Mouse (Mus musculus): Measurements from ENCODE around the gene Agpat2.

The Agpat2 gene

GRCm38 (mm10) chr2:26625419-26625818 is 21.2 kb upstream of the Agpat2 start:
- no peak for DNase-seq

GRCm38 (mm10) chr2:26622984-26623383 is 18.8 kb upstream of the Agpat2 start:
- no peak for DNase-seq

GRCm38 (mm10) chr2:26621246-26621645 is 17.0 kb upstream of the Agpat2 start:
- no peak for DNase-seq

- DNase-seq, result no peak
Measured at GRCm38 (mm10) chr2:26617928-26618327, 13.7 kb upstream of the Agpat2 start.

GRCm38 (mm10) chr2:26617331-26617730 is 13.1 kb upstream of the Agpat2 start:
- no peak for DNase-seq

GRCm38 (mm10) chr2:26615459-26616124 is 11.4 kb upstream of the Agpat2 start:
- no peak for DNase-seq

- no peak for DNase-seq
Measured at GRCm38 (mm10) chr2:26614903-26615302, 10.7 kb upstream of the Agpat2 start.

GRCm38 (mm10) chr2:26611896-26612295 is 7.7 kb upstream of the Agpat2 start:
- no peak for DNase-seq

GRCm38 (mm10) chr2:26611054-26611453 is 6.8 kb upstream of the Agpat2 start:
- no peak for DNase-seq

- no peak for DNase-seq
Measured at GRCm38 (mm10) chr2:26610526-26610925, 6.3 kb upstream of the Agpat2 start.

GRCm38 (mm10) chr2:26609261-26609661 is 5.0 kb upstream of the Agpat2 start:
- DNase-seq, result no peak

GRCm38 (mm10) chr2:26608781-26609180 is 4.6 kb upstream of the Agpat2 start:
- DNase-seq, result no peak

- DNase-seq, result no peak
Measured at GRCm38 (mm10) chr2:26607056-26607910, 3.1 kb upstream of the Agpat2 start.

GRCm38 (mm10) chr2:26606579-26606978 is 2.4 kb upstream of the Agpat2 start:
- DNase-seq, result no peak

- no peak for DNase-seq
Measured at GRCm38 (mm10) chr2:26605331-26605730, 1.1 kb upstream of the Agpat2 start.

- DNase-seq, result no peak
Measured at GRCm38 (mm10) chr2:26603159-26603558, 1.1 kb downstream of the Agpat2 start.

- DNase-seq, result no peak
Measured at GRCm38 (mm10) chr2:26602631-26603030, 1.6 kb downstream of the Agpat2 start.

GRCm38 (mm10) chr2:26601595-26601994 is 2.6 kb downstream of the Agpat2 start:
- DNase-seq, result no peak

GRCm38 (mm10) chr2:26600664-26601063 is 3.6 kb downstream of the Agpat2 start:
- DNase-seq, result no peak

- no peak for DNase-seq
Measured at GRCm38 (mm10) chr2:26599965-26600364, 4.3 kb downstream of the Agpat2 start.

- no peak for DNase-seq
Measured at GRCm38 (mm10) chr2:26598462-26598861, 5.8 kb downstream of the Agpat2 start.

- DNase-seq, result no peak
Measured at GRCm38 (mm10) chr2:26597810-26598209, 6.4 kb downstream of the Agpat2 start.

GRCm38 (mm10) chr2:26596898-26597297 is 7.3 kb downstream of the Agpat2 start:
- no peak for DNase-seq

- no peak for DNase-seq
Measured at GRCm38 (mm10) chr2:26595725-26596435, 8.3 kb downstream of the Agpat2 start.
